ENCODE assay signal across 8 mouse cellular contexts in genomic region chr9:61877373-61878112, GRCm38 (mm10). TPM values are rescaled to one million over a fixed set of nuclear protein-coding genes. Genes with fewer than 3 reads are reported as not detected.
DNase-seq lines count a peak whose midpoint lies in the region; ATAC-seq and TF ChIP-seq lines count a peak whose summit lies in the region.

No protein-coding gene starts in this region.

- H3K9ac ChIP-seq in kidney, postnatal 0 days (ENCODE audit: low read depth, low read length) = no peak overlapping the region

- H3K27ac ChIP-seq in cerebellum, adult 2 months (ENCODE audit: insufficient read depth, low read length) = no peak overlapping the region
- no peak overlapping the region for H3K27ac ChIP-seq in kidney, postnatal 0 days

- no peak for TF ChIP-seq POLR2A in cerebellum, adult 2 months (IDR thresholded peaks at IDR 0.05; ENCODE audit: borderline replicate concordance, insufficient read depth, low read length)

- H3K36me3 ChIP-seq in kidney, postnatal 0 days (ENCODE audit: insufficient read depth, low read length) = no peaks in the 10 kb centered on the region

- no peak for TF ChIP-seq CTCF in cerebellum, adult 2 months (IDR thresholded peaks at IDR 0.05; ENCODE audit: borderline replicate concordance, insufficient read depth, low read depth, low read length)
- peak; percentile 49 for TF ChIP-seq CTCF in kidney, postnatal 0 days (IDR thresholded peaks at IDR 0.05; ENCODE audit: low read depth)

- ATAC-seq in kidney, postnatal 0 days (replicated peaks; ENCODE audit: low FRiP score, low read depth) = no peak

- H3K4me2 ChIP-seq in kidney, postnatal 0 days (ENCODE audit: low read length) = peak overlapping the region; percentile 9; the same call in 1 of the 2 replicates

- peak; percentile 60 to 68 for DNase-seq in cerebellum, postnatal 10 days
- DNase-seq in cerebellum, adult 2 months = no peak
- DNase-seq in right cerebral cortex, postnatal 14 days = peak; percentile 42
- DNase-seq in right cerebral cortex, adult 2 months (ENCODE audit: low spot score in 2 of 2) = no peak
- peak; percentile 55 for DNase-seq in kidney, postnatal 0 days (ENCODE audit: low spot score)
- DNase-seq in retina, embryonic 14.5 days (ENCODE audit: low spot score) = peak; percentile 54
- DNase-seq in left cerebral cortex, adult 9 months (ENCODE audit: low spot score in 2 of 2) = no peak
- DNase-seq in spleen, postnatal 10 days (ENCODE audit: low spot score in 2 of 2) = no peak

- H3K4me1 ChIP-seq in cerebellum, adult 2 months (ENCODE audit: control insufficient read depth, insufficient read depth, low read length) = no peaks in the 10 kb centered on the region
- peaks cover 12% of the 10 kb centered on the region for H3K4me1 ChIP-seq in kidney, postnatal 0 days (replicated peaks; ENCODE audit: insufficient read depth, low read length)

- H3K4me3 ChIP-seq in cerebellum, adult 2 months (replicated peaks; ENCODE audit: insufficient read depth, low read depth, low read length) = no peak overlapping the region
- H3K4me3 ChIP-seq in kidney, postnatal 0 days (replicated peaks; ENCODE audit: low read depth, low read length) = no peak overlapping the region

- H3K9me3 ChIP-seq in kidney, postnatal 0 days (replicated peaks; ENCODE audit: low read length) = no peaks in the 10 kb centered on the region

- WGBS in cerebellum, adult 2 months = 54% methylated on average over 22 of the region's 22 CpGs
- WGBS in kidney, postnatal 0 days = 15% methylated on average over 22 of the region's 22 CpGs

- H3K27me3 ChIP-seq in cerebellum, adult 2 months (ENCODE audit: control insufficient read depth, insufficient read depth, low read length) = no peaks in the 10 kb centered on the region
- no peaks in the 10 kb centered on the region for H3K27me3 ChIP-seq in kidney, postnatal 0 days (ENCODE audit: insufficient read depth, low read length)

RNA-seq across cellular contexts. Expression of gene Rplp1, which starts 36.8 kb away (rescaled TPM):
- 2,556 and 2,566 TPM in 2 replicates for polyA plus RNA-seq in cerebellum, adult 2 months (2012; rRNA removed)
- 1,461 and 1,709 TPM in 2 replicates for polyA plus RNA-seq in kidney, postnatal 0 days (2015; fragmentation: Nextera tagmentation; extraction: Ambion mirVana)

Comparison
In these comparisons a context has a peak if more than half of its experiments do, and no peak if none do; other contexts are left out.
1. DNase-seq: peak in cerebellum, postnatal 10 days (2 of 2), right cerebral cortex, postnatal 14 days (single experiment), kidney, postnatal 0 days (single experiment) and retina, embryonic 14.5 days (single experiment); none in cerebellum, adult 2 months (0 of 2), right cerebral cortex, adult 2 months (0 of 2), left cerebral cortex, adult 9 months (0 of 2) and spleen, postnatal 10 days (0 of 2).